In the genomic region with DNA sequence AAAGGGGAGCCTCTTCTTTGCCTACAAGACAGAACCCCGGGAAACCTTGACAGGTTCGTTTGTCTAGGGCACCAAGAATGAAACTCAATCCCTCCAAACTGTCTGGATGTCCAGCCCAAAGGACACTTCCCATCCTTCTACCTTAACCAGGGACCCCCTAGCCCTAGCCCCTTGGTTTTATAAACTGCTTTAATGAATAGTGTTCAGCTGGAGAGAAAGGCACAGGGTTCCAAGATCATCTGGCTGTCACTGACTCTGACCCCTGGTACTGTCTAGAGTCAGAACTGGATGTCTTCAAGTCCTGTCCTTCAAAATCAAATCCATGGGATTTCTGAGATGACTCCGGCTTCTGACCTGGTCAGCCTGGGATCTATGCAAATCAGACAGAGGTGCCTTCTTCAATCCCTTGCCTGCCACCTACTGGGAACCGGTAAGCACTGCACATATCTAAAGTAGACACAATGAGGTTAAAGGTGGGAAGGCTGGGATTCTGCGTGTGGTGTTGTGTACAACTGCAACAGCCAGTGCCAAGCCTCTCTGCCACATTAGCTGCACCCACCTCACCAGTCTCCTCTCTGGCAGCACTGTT, we compare ENCODE assay signal across 8 mouse cellular contexts. TPM values are rescaled to one million over a fixed set of nuclear protein-coding genes. Genes with fewer than 3 reads are reported as not detected.
DNase-seq lines count a peak whose midpoint lies in the region; ATAC-seq and TF ChIP-seq lines count a peak whose summit lies in the region.
"Had no signal": no experiment of that assay in that cellular context is flagged by ENCODE, and none has a peak within 500 bp of the region (broad histone marks: within the 10 kb centered on the region; RNA-seq: fewer than 3 reads in every experiment).

No protein-coding gene starts in this region.

- peak; percentile 83 for TF ChIP-seq CTCF in cortical plate, adult 2 months (IDR thresholded peaks at IDR 0.05; ENCODE audit: extremely low read depth, insufficient read depth, low read length)
- TF ChIP-seq CTCF in heart, postnatal 0 days (IDR thresholded peaks at IDR 0.05; ENCODE audit: low read depth): peak; percentile 85

- no peaks in the 10 kb centered on the region for H3K4me1 ChIP-seq in cortical plate, adult 2 months (ENCODE audit: control insufficient read depth, insufficient read depth, low read length)
- H3K4me1 ChIP-seq in heart, postnatal 0 days (ENCODE audit: control insufficient read depth, insufficient read depth): no peaks in the 10 kb centered on the region

- H3K4me2 ChIP-seq in heart, postnatal 0 days (ENCODE audit: low read depth, low read length): no peak overlapping the region
- H3K4me2 ChIP-seq: heart, embryonic 13.5 days had no signal

- TF ChIP-seq EP300 in heart, postnatal 0 days (IDR thresholded peaks at IDR 0.05; ENCODE audit: low read depth): no peak

- 24% methylated on average over 5 of the region's 5 CpGs for WGBS in heart, postnatal 0 days

- no peak for TF ChIP-seq POLR2A in cortical plate, adult 2 months (IDR thresholded peaks at IDR 0.05; ENCODE audit: extremely low read depth, insufficient read depth, low read length)

- no peak overlapping the region for H3K27ac ChIP-seq in cortical plate, adult 2 months (ENCODE audit: insufficient read depth, low read length)
- no peak overlapping the region for H3K27ac ChIP-seq in heart, postnatal 0 days (ENCODE audit: low read depth)
- H3K27ac ChIP-seq: heart, embryonic 13.5 days had no signal

- H3K9me3 ChIP-seq in heart, postnatal 0 days (replicated peaks; ENCODE audit: control insufficient read depth, low read length): no peaks in the 10 kb centered on the region
- H3K9me3 ChIP-seq: heart, embryonic 13.5 days had no signal

- no peak overlapping the region for H3K9ac ChIP-seq in heart, postnatal 0 days (replicated peaks; ENCODE audit: low read depth, low read length)
- H3K9ac ChIP-seq: heart, embryonic 13.5 days had no signal

- no peaks in the 10 kb centered on the region for H3K36me3 ChIP-seq in heart, postnatal 0 days (replicated peaks; ENCODE audit: control insufficient read depth, insufficient read depth, low read length)
- H3K36me3 ChIP-seq: heart, embryonic 13.5 days had no signal

- no peak overlapping the region for H3K4me3 ChIP-seq in cortical plate, adult 2 months (ENCODE audit: insufficient read depth, low read length)
- no peak overlapping the region for H3K4me3 ChIP-seq in heart, postnatal 0 days (ENCODE audit: low read depth, low read length)
- H3K4me3 ChIP-seq: heart, embryonic 13.5 days had no signal

- peak; percentile 79 for DNase-seq in ES-CJ7 (ENCODE audit: low read depth, low spot score)
- peak; percentile 59 to 88 for DNase-seq in adrenal gland, adult (ENCODE audit: inconsistent age in 2 of 2, low spot score in 1 of 2)
- peak; percentile 46 for DNase-seq in heart, postnatal 0 days (ENCODE audit: low spot score)
- DNase-seq in kidney, postnatal 36 days: peak; percentile 75 to 85
- peak; percentile 81 for DNase-seq in lung, postnatal 14 days
- DNase-seq in retina, postnatal 1 day: peak; percentile 86

- peaks cover 13% of the 10 kb centered on the region; the same call in 1 of the 2 replicates for H3K27me3 ChIP-seq in heart, postnatal 0 days (ENCODE audit: control insufficient read depth, insufficient read depth, low read length)

- ATAC-seq in heart, postnatal 0 days (ENCODE audit: insufficient read depth, low read depth): no peak

RNA-seq across cellular contexts. Expression of gene Aipl1, which starts 13.0 kb away (rescaled TPM):
- 0.04 and 0.06 TPM in 2 replicates for polyA plus RNA-seq in cortical plate, adult 2 months (2012; rRNA removed)
- total RNA-seq in heart, postnatal 0 days (2014; rRNA removed; ENCODE audit: low replicate concordance): not detected in 2 replicates
- polyA plus RNA-seq in heart, postnatal 0 days (2015; fragmentation: Nextera tagmentation; extraction: Ambion mirVana): 0.11 and 0.31 TPM in 2 replicates

RNA-seq across cellular contexts. Expression of gene Pimreg, which starts 17.5 kb away (rescaled TPM):
- 0.61 and 0.92 TPM in 2 replicates for polyA plus RNA-seq in cortical plate, adult 2 months (2012; rRNA removed)
- 30.2 and 40.7 TPM in 2 replicates for total RNA-seq in heart, postnatal 0 days (2014; rRNA removed; ENCODE audit: low replicate concordance)
- 24.6 and 25.8 TPM in 2 replicates for polyA plus RNA-seq in heart, postnatal 0 days (2015; fragmentation: Nextera tagmentation; extraction: Ambion mirVana)

Comparison
In these comparisons a context has a peak if more than half of its experiments do, and no peak if none do; other contexts are left out.
1. RNA of gene Pimreg, which starts 17.5 kb away (polyA plus RNA-seq): 24.6 to 25.8 TPM in heart, postnatal 0 days; 0.61 to 0.92 TPM in cortical plate, adult 2 months; every median in the first group is over 10 times any median in the second.
2. Peak in every context shown above with its lines, with median percentiles within 50 percentile points of each other: DNase-seq.